Mouse (Mus musculus) olfactory bulb, adult 2 months (tissue): ENCODE measurements around the gene Tcap. TPM values are rescaled to one million over a fixed set of nuclear protein-coding genes. Genes with fewer than 3 reads are reported as not detected.

ENCODE experiments used
- H3K27ac ChIP-seq: fragments of 200-500 bp; 2 replicates; pipeline ENCODE4 v1.5.1; 2012; ENCODE audit warnings: low read depth, low read length; ENCODE audit not compliant: insufficient read depth
- H3K4me1 ChIP-seq: fragments of 200-500 bp; 2 replicates; pipeline ENCODE4 v1.6.1; 2012; ENCODE audit warnings: low read length; ENCODE audit not compliant: control insufficient read depth, insufficient read depth
- H3K4me3 ChIP-seq: fragments of 200-500 bp; 2 replicates; pipeline ENCODE4 v1.5.1; 2012; ENCODE audit warnings: mild to moderate bottlenecking, low read depth, low read length, moderate library complexity; ENCODE audit not compliant: insufficient read depth
- CTCF ChIP-seq: fragments of 200-500 bp; IDR thresholded peaks from 2 replicates; pipeline ENCODE4 v1.5.1; 2012; ENCODE audit warnings: low read depth, mild to moderate bottlenecking, low read length, moderate library complexity; ENCODE audit not compliant: insufficient read depth
- POLR2A ChIP-seq: fragments of 200-500 bp; IDR thresholded peaks from 2 replicates; pipeline ENCODE4 v1.6.1; 2012; ENCODE audit warnings: mild to moderate bottlenecking, low read depth, low read length, moderate library complexity; ENCODE audit not compliant: insufficient read depth
- WGBS: fragments of 180-500 bp; shearing (Covaris S2); methylation state at CpG from one replicate; pipeline ENCODE4 v1.1.7; 2018; 5-methylcytosine and 5-hydroxymethylcytosine counted together
- polyA plus RNA-seq: library from polyadenylated mRNA; stranded (reverse); fragments of >200 nt; gene quantifications from 2 replicates; pipeline ENCODE4 v1.2.4, GENCODE M21; 2012; ENCODE audit warnings: low replicate concordance; ENCODE audit not compliant: missing spikeins, insufficient read depth, insufficient read length

Gene Tcap
- polyA plus RNA-seq = not detected in 2 replicates

DNA sequence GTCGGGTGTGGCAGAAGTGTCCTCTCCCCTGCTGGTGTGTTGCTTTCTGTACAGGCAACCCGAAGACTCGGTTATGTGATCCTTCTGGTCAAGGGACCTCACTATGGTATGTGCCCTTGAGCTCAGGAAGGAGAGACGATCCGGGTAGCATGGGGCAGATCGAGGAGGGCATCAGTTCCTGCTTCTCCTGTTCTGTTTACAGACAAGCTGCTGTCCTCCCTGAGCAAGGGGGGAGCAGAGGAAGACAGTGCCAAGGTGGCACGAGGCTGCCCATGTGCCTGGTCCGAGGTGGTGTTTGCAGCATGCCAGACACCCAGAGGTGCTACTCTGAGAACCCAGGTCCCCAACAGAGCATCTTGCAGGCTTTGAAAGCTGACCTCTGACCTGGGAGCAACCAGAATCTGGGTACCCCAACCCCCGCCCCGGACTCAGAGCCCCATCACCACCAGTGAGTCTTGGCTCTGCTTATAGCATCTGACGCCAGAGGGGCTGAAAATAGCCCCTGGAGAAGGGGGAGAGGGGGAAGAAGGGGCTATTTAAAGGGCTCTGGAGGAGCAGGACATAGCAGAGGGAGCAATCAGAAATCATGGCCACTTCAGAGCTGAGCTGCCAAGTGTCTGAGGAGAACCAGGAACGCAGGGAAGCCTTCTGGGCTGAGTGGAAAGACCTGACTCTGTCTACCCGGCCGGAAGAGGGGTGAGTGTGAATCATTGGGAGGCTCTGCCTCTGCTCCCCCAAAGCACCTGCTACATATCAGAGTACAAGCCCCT lies at the start of gene Tcap:
Tcap (plus strand) TSS at position 551 of the 770 bp plus-strand sequence.
- Histone ChIP-seq H3K4me1 (peaks cover 20% of the 10 kb centered on the region), H3K27ac (no peak within 1 kb of the TSS), H3K4me3 (no peak within 1 kb of the TSS)
- TF ChIP-seq POLR2A (no peak), CTCF (no peak)
- 64% methylated on average over 14 of the region's 14 CpGs for WGBS

DNA sequence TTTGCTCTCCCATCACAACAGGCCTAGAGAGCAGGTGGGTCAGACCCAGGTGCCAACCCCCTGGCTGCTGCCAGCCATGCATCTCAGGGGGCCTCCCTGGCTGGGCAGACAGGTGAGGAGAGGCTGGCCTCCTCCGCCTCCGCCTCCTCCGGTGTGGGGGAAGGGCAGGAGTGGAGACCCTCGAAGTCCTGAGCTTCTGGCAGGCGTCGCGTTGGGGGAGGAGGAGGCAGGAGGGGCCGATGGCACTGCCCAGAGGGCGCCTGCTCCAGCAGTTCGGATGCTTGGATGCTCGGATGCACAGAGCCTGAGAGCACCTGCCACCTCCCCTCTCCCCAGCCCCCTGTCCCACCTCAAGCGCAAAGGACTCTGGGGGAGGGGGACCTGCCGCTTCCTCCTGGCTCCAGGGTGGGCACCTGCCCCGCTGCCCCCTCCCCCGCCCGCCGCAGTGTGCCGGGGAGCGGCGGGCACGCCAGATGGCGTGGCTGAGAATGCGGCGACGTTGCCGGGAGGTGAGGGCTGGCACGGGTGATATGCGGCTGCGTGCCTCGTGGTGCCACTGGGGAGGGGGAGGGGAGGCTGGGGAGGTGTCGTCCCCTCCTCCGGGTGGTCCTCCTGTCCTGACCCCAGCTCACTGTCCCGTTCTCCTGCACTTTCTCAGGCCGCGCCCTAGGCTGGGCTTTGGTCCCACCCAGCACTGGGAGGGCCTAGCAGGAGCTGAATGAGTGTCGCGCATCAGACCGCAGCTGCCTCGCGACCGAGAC lies 49.5 kb upstream of the Tcap start:
- WGBS = 6% methylated on average over 41 of the region's 41 CpGs
- Histone ChIP-seq H3K27ac (no peak overlapping the region), H3K4me1 (peaks cover 5% of the 10 kb centered on the region), H3K4me3 (peak overlapping the region; percentile 11; the same call in 1 of the 2 replicates)
- TF ChIP-seq CTCF = no peak
- TF ChIP-seq POLR2A = no peak

- TF ChIP-seq POLR2A = no peak
- no peak for TF ChIP-seq CTCF
- WGBS = 18% methylated on average over 9 of the region's 9 CpGs
- H3K4me1 ChIP-seq = peaks cover 9% of the 10 kb centered on the region
Measured at GRCm38 (mm10) chr11:98335250-98335649, 48.4 kb upstream of the Tcap start.

GRCm38 (mm10) chr11:98336245-98337107 lies 47.1 kb upstream of the Tcap start:
- peaks cover 9% of the 10 kb centered on the region for H3K4me1 ChIP-seq
- WGBS = 36% methylated on average over 13 of the region's 13 CpGs
- TF ChIP-seq CTCF = peak; percentile 35; the same call in 1 of the 2 replicates
- no peak for TF ChIP-seq POLR2A
- no peak overlapping the region for H3K4me3 ChIP-seq
- H3K27ac ChIP-seq = no peak overlapping the region

More at GRCm38 (mm10) chr11:98335250-98335649, 48.4 kb upstream of the Tcap start:
- no peak overlapping the region for H3K27ac ChIP-seq
- no peak overlapping the region for H3K4me3 ChIP-seq

GRCm38 (mm10) chr11:98338507-98338961 lies 45.1 kb upstream of the Tcap start:
- H3K4me1 ChIP-seq = peaks cover 14% of the 10 kb centered on the region
- WGBS = under 1% methylated on average over 57 of the region's 57 CpGs
- no peak for TF ChIP-seq CTCF
- no peak for TF ChIP-seq POLR2A

DNA sequence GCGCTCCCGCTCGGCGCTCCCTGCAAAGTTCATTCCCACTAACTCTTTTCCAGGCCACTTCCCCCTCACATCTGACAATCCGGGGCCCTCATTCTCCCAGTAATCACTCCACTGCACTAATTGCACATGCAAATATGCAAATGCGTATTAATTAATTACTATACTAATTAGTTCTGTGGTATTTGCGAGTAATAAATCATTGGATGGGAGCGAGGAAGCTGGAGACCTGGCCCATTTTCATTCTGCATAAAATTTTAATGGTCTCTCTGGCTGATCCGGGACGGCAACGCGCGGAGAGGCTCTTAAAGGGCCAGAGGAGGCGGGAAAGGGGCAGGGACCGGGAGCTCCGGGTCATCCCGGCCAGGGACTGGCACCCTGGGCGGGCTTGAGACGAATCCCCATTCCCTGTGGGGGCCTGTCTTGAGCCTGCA lies 44.5 kb upstream of the Tcap start:
- TF ChIP-seq CTCF (no peak), POLR2A (no peak)
- Histone ChIP-seq H3K4me1 (peaks cover 11% of the 10 kb centered on the region), H3K27ac (no peak overlapping the region), H3K4me3 (peak overlapping the region; percentile 65)
- under 1% methylated on average over 19 of the region's 19 CpGs for WGBS

More at GRCm38 (mm10) chr11:98338507-98338961, 45.1 kb upstream of the Tcap start:
- H3K4me3 ChIP-seq = peak overlapping the region; percentile 65
- no peak overlapping the region for H3K27ac ChIP-seq

DNA sequence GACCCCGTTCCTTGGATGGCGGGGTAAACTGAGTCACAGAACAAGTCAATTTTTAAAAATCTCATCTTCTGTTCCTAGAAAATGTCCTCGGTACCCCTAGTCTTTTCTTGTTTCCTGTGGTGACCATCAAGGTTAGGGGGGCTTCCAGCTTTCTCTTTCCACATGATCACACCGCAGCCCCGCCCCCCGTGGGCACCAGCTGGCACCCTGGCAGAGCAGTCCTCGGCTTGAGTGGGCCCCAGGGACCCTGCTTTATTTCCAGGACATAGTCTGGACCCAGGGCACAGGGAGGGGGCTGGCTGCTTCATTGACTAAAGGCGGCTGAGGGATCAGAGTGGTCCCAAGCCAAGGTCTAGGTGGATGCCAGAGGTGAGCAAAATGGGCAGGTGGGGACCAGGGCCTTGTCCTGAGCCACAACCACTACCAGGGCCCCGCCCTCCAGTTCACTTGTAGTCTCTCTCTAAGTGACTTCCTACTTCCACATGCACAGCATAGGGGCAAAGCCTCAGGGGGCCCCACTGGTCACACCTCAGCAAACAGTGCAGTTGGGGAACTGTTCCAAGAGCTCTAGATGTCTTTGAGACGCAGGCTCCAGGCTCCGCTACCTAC lies 43.8 kb upstream of the Tcap start:
- no peak overlapping the region for H3K27ac ChIP-seq
- WGBS = 36% methylated on average over 11 of the region's 11 CpGs
- H3K4me3 ChIP-seq = no peak overlapping the region
- H3K4me1 ChIP-seq = peaks cover 9% of the 10 kb centered on the region
- TF ChIP-seq POLR2A = no peak
- TF ChIP-seq CTCF = no peak

- no peak for TF ChIP-seq POLR2A
- TF ChIP-seq CTCF = no peak
- Histone ChIP-seq H3K27ac (no peak overlapping the region), H3K4me1 (peaks cover 11% of the 10 kb centered on the region), H3K4me3 (no peak overlapping the region)
- WGBS = 33% methylated on average over 4 of the region's 4 CpGs
Measured at GRCm38 (mm10) chr11:98340597-98340996, 43.0 kb upstream of the Tcap start.
